Mouse (Mus musculus): ENCODE results near the gene Cggbp1.
A peak's percentile ranks its signal among the peaks of the same experiment; 100 is the strongest.

The Cggbp1 gene

GRCm38 (mm10) chr16:64873416-64874305, 21.9 kb downstream of the Cggbp1 start:
- DNase-seq, result peak; percentile 97

- DNase-seq, result peak; percentile 30
These were observed 23.6 kb downstream of the Cggbp1 start for GRCm38 (mm10) chr16:64875384-64875783.

GRCm38 (mm10) chr16:64875822-64876221, 24.0 kb downstream of the Cggbp1 start:
- no peak for DNase-seq

DNA sequence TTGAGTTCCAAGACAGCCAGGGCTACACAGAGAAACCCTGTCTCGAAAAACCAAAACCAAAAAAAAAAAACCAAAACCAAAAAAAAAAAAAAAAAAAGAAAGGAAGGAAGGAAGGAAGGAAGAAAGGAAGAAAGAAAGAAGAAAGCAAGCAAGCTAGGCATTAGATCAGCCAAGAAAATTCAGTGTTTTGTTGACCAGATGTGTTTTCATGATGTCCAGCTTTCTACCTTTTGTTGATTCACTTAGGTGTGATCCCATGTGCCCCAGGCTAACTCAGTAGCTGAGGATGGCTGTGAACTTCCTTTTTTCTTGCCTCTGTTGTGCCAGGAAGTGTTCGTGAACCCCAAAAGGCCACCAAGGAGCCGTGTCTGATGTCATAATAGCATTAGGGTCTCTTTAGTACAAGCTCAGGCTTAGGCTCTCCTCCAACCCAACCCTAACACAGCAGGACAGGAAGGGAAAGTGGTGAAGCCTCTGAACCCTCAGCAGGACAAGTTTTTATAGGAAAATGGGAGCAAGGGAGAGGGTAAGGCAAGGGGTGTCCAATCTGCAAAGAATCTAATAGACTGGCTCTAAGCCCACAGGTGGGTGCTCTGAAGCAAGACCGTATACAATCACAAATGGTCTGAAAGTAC, 25.0 kb downstream of the Cggbp1 start:
- DNase-seq, result peak; percentile 71

GRCm38 (mm10) chr16:64877314-64877713, 25.5 kb downstream of the Cggbp1 start:
- peak; percentile 39 for DNase-seq

DNA sequence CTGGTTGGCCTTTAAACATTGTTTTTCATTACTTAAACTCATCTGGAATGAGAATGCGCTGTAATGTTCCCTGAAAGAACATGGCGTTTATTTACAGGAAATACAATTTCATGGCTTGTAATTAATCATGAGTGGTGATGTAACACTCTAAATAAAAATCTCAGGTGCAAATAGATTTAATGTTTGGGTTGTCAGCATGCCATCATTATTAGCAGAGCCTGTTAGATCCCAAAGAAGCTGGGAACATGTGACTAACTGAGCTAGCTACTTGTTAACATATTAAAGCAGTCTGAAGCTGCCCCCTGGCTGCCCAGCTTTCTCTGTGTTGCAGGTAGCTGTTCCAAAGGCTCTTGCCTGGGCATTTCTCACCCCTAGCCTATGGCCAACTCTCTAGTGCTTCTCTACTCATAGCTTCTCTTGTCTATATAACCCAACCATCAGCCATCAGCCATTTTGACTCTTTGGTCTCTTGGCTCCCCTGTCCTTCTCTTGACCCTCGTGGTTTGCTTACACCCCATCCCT, 26.9 kb downstream of the Cggbp1 start:
- DNase-seq, result peak; percentile 8

DNA sequence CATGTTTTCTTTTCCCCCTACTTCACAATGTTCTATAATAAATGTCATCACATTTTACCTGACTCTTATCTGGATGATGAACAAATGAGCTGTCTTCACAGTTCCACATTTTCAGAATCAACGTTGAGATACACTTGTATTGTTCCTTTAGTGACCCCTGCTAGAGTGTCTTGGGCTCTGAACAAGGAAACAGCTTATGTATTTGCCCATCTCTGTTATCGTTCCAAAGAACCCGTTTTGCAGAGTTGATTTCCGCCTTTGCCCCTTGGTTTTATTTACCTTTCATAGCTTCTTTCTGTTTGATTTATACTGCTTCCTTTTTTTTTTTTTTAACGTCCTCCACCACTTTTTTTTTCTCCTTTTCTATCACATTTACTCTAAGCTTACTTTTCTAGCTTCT, 27.9 kb downstream of the Cggbp1 start:
- DNase-seq, result peak; percentile 10

DNA sequence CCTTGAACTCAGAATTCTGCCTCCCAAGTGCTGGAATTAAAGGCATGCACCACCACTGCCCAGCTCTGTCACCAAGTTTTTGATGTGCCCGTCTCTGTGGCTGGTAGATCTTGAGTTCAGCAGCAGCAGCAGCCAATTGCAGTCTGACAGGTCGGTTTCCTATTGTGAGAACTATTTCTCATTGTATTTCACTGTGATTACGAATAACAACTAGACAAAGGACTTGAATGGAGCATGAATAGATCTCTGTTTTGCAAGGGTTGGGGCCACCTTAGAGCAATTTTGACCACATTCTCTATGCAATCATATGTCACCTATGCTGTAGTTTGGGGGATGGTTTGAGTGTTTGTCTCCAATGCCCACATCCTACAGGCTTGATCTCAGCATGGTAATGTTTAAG, 29.2 kb downstream of the Cggbp1 start:
- DNase-seq, result peak; percentile 41

DNA sequence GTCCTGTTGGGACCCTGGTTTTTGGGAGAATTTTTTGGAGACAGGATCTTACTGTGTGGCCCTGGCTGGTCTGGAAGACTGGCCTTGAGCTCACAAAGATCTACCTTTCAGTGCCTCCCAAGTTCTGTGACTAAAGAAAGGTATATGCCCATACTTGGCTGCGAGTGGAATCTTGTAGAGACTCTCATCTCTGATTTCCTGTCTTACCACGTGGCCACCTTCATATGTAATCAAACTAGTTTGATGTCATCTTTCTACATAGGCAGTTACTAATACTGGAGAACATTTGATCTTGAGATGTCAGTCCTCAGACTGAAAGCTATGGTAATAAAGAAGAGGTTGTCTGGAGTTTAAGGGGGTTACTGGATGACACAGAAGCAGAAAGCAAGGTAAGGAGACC, 29.6 kb downstream of the Cggbp1 start:
- peak; percentile 17 for DNase-seq

DNA sequence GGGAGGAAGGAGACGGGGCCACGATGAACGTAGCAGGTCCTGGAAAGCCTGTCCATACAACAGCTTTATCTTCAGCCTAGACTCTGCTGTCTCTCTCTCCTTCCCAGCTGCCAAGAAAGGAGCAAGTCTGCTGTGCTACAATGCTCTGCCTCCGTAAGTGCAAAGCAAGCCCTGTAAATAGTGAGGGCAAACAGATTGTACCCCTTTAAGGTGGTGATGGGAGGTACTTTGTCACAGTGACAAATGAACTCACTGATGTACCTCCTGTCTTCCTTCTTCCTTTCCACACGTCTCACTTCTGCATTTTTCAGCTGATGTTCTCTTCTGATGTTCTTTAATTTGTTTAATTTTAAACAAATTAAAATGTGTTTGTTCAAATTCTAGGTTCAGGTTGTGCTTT, 32.1 kb downstream of the Cggbp1 start:
- peak; percentile 28 for DNase-seq

DNA sequence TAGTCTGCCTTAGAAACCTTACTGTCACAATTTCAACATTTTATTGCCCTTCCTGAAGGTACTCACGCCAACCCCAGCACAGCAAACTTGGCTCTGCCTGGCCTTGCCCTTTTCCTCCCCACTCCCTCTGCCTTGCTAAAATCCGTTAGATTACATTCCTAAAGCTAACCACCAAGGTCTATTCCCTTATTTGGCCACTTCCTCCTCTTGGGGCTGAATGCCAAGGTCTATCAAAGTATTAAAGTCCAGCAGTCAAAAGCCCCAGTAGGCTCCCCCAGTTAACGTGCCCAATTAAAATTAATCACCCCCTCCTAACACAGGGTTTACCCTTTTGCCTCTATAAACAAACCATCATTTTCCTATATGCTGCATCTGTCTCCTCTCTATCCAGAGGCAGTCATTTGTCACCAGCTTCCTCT, 32.6 kb downstream of the Cggbp1 start:
- peak; percentile 64 for DNase-seq

DNA sequence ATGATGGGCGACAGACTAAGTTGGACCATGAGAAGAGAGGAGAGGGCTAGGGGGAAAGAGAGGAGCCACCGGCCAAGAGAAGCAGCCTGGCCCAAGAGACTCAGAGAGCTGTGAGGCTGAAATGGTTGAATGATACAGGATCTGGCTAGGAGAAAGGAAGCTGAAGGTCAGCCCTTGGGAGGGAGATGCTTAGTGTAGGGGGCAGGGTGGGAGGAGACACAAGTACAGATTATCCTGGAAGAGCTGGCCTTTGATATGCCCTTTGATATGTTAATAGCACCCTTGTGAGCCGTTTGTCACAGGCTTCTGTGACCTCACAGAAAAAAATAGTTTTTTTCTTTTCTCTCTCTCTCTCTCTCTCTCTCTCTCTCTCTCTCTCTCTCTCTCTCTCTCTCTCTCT, 33.3 kb downstream of the Cggbp1 start:
- DNase-seq, result peak; percentile 76

- DNase-seq, result peak; percentile 29
These were observed 33.8 kb downstream of the Cggbp1 start for GRCm38 (mm10) chr16:64885547-64885946.

DNA sequence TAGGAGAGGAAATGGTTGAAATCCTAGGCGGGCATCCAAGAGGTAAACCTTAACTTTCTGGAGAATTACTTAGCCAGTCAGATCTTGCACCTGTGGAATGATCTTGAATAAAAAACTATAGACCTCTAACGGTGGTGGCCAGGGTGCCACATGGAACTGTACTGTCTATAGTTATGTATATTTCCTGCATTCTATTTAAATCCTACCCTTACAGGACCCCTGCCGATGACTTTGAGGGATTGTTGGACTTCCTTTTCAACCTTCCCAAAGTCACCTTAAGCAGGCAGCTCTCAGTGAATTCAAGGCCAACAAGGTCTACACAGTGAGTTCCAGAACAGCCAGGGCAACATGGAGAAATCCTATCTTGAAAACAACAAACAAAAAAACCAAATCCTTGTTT, 37.7 kb downstream of the Cggbp1 start:
- peak; percentile 15 for DNase-seq

- DNase-seq, result peak; percentile 45
These were observed 47.3 kb downstream of the Cggbp1 start for GRCm38 (mm10) chr16:64899084-64899483.

- no peak for DNase-seq
These were observed 51.5 kb downstream of the Cggbp1 start for GRCm38 (mm10) chr16:64903328-64903727.

DNA sequence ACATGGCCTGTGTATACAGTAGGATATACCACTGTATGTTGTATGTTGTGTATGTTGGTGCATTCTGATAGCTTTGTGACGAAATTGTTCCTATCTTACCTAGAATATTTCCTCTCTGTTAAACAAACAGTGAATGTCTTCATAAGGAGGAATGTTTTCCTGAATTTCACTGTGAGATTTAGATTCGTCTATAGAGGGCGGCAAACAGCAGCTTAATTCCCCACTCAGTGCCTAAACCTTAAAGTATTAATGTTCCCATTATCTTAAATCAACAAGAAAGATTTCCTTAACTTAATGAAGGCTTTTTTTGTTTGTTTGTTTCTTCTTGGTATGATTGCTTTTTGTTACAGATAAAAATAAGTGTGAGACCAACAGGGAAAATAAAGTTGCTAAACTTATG, 55.3 kb downstream of the Cggbp1 start:
- peak; percentile 9 for DNase-seq

DNA sequence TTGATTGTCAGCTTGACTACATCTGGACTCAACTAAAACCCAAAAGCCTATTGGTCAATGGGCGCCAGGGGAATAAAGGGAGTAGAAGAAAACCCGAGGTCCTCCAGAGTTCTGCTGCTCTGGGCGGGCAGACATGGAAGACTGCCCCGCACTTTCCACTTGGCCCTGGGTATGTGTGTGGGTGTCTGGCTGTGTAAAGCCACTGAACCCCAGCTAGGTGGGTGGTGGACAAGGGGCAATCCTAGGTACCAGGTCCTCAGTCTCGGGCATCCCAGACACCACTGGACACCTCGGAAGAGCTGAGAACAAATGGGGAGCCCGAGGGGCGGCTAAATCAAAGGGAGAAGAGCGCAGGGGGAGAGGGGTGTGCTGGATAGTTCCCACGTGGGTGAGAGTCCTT, 57.0 kb downstream of the Cggbp1 start:
- peak; percentile 67 for DNase-seq
